Mouse (Mus musculus) kidney, adult 2 months (tissue): ENCODE data around the gene Hoxb1.

ENCODE experiments used
- CTCF ChIP-seq: fragments of 200-500 bp; conservative IDR thresholded peaks from 2 replicates; pipeline ENCODE4 v1.5.1; 2011; ENCODE audit warnings: low read depth, mild to moderate bottlenecking, control low read depth, low read length, moderate library complexity, mixed read lengths; ENCODE audit not compliant: insufficient read depth, insufficient read length
- POLR2A ChIP-seq: fragments of 200-500 bp; IDR thresholded peaks from one replicate; pipeline ENCODE4 v1.6.1; 2011; ENCODE audit warnings: low read depth, low read length, control low read depth

DNA sequence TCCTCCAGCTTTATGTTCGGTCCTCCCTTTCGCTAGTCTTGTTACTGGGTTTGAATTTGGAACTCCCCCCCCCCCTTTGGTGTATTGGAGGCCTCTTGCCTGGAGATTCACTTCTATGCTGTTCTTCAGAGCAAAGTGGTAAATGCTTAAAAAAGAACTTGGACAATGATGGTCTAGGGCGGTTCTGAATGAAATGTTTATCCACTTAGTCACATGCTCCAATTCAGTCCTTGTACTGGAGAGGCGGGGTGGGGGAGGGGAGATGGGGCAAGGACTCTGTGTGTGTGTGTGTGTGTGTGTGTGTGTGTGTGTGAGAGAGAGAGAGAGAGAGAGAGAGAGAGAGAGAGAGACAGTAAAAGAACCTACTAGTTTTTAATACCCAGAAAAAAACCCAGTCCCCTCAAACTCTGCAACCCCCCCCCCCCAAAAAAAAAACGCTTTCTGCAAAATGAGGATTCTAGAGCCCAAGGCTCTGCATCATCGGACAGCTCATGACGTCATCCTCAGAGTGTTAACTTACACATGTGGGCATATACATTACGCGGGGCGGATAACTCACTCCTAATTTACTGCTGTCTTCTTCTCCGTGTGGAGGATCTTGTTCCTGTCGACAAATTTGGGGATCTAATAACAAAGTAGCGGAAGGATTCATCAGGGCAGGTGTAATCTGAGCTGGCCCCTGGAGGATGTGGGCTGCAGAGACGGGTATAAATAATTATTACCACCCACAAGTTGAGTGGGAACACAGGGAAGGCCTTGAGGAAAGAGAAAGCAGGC is 42.9 kb downstream of the Hoxb1 start:
- TF ChIP-seq CTCF = no peak
- TF ChIP-seq POLR2A = no peak
